ENCODE assay signal across 12 mouse cellular contexts in the genomic region with DNA sequence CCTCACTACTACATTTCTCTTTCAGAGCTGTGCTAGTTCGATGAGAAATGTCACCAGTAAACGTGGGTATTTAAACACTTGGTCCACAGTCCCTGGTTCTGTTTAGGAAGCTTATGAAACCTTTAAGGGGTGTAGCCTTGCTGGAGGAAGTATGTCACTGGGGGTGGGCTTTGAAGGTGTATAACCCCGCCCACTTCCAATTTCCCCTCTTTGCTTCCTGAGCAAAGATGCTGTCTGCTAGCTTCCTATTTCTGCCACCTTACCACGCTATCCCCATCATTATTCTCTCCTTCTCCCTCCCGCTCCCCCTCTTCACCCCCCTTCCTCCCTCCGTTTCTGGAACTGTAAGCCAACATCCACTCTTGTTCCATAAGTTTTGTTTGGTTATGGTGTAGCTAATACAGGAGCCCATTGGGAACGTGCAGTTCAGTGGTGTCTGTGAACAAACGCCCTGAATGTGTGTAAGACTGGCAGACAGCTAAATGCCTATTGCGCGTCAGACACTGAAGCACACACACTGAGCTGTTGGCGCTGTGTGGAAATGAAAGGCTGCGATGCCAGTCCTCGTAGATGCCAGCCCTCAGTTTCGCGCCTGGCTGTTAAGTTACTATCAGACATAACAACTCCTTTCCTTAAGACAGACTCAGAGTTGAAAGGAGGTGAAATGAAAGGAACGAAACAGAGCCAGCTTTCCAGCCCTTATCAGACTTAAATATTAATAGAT. TPM values are rescaled to one million over a fixed set of nuclear protein-coding genes. Genes with fewer than 3 reads are reported as not detected.
DNase-seq lines count a peak whose midpoint lies in the region; ATAC-seq and TF ChIP-seq lines count a peak whose summit lies in the region.
"Had no signal": no experiment of that assay in that cellular context is flagged by ENCODE, and none has a peak within 500 bp of the region (broad histone marks: within the 10 kb centered on the region; RNA-seq: fewer than 3 reads in every experiment).

No protein-coding gene starts in this region.

- no peak overlapping the region for H3K4me3 ChIP-seq in midbrain, embryonic 16.5 days (ENCODE audit: low read depth, low read length)
- no peak overlapping the region for H3K4me3 ChIP-seq in midbrain, embryonic 13.5 days (replicated peaks)
- H3K4me3 ChIP-seq in olfactory bulb, adult 2 months (ENCODE audit: insufficient read depth, low read depth, low read length): peak overlapping the region; percentile 35
- no peak overlapping the region for H3K4me3 ChIP-seq in intestine, embryonic 15.5 days (replicated peaks)
- H3K4me3 ChIP-seq: limb, embryonic 12.5 days; midbrain, embryonic 15.5 days had no signal

- H3K4me1 ChIP-seq in midbrain, embryonic 16.5 days (ENCODE audit: control insufficient read depth, insufficient read depth, low read length): no peaks in the 10 kb centered on the region
- no peaks in the 10 kb centered on the region for H3K4me1 ChIP-seq in midbrain, embryonic 13.5 days (replicated peaks)
- peaks cover 29% of the 10 kb centered on the region for H3K4me1 ChIP-seq in olfactory bulb, adult 2 months (ENCODE audit: control insufficient read depth, insufficient read depth, low read length)
- H3K4me1 ChIP-seq in intestine, embryonic 15.5 days (replicated peaks): peaks cover 9% of the 10 kb centered on the region; the same call in 1 of the 2 replicates
- H3K4me1 ChIP-seq: midbrain, embryonic 15.5 days had no signal

- H3K4me2 ChIP-seq in midbrain, embryonic 16.5 days (ENCODE audit: low read length): no peak overlapping the region
- H3K4me2 ChIP-seq in midbrain, embryonic 13.5 days (replicated peaks): no peak overlapping the region
- no peak overlapping the region for H3K4me2 ChIP-seq in intestine, embryonic 15.5 days (replicated peaks)
- H3K4me2 ChIP-seq: limb, embryonic 12.5 days; midbrain, embryonic 15.5 days had no signal

- H3K27ac ChIP-seq in midbrain, embryonic 16.5 days (ENCODE audit: low read length): no peak overlapping the region
- no peak overlapping the region for H3K27ac ChIP-seq in midbrain, embryonic 13.5 days
- peak overlapping the region; percentile 32; the same call in 1 of the 2 replicates for H3K27ac ChIP-seq in olfactory bulb, adult 2 months (ENCODE audit: insufficient read depth, low read depth, low read length)
- no peak overlapping the region for H3K27ac ChIP-seq in intestine, embryonic 15.5 days
- H3K27ac ChIP-seq: limb, embryonic 12.5 days; midbrain, embryonic 15.5 days had no signal

- H3K9ac ChIP-seq in midbrain, embryonic 16.5 days (ENCODE audit: low read depth, low read length): no peak overlapping the region
- H3K9ac ChIP-seq in midbrain, embryonic 13.5 days (replicated peaks): no peak overlapping the region
- no peak overlapping the region for H3K9ac ChIP-seq in intestine, embryonic 15.5 days
- H3K9ac ChIP-seq: limb, embryonic 12.5 days; midbrain, embryonic 15.5 days had no signal

- H3K27me3 ChIP-seq in midbrain, embryonic 16.5 days (ENCODE audit: control insufficient read depth, insufficient read depth, low read depth, low read length): no peaks in the 10 kb centered on the region
- H3K27me3 ChIP-seq in midbrain, embryonic 13.5 days: no peaks in the 10 kb centered on the region
- no peaks in the 10 kb centered on the region for H3K27me3 ChIP-seq in intestine, embryonic 15.5 days (replicated peaks)
- H3K27me3 ChIP-seq: limb, embryonic 12.5 days; midbrain, embryonic 15.5 days had no signal

- no peak for TF ChIP-seq CTCF in olfactory bulb, adult 2 months (IDR thresholded peaks at IDR 0.05; ENCODE audit: insufficient read depth, low read depth, low read length)

- peak; percentile 49 for ATAC-seq in frontal cortex, adult (ENCODE audit: low TSS enrichment)
- peak; percentile 47; the same call in 1 of the 2 replicates for ATAC-seq in midbrain, embryonic 16.5 days
- no peak for ATAC-seq in midbrain, embryonic 13.5 days
- ATAC-seq in common myeloid progenitor, adult 5-6 weeks (replicated peaks; ENCODE audit: low read depth, poor library complexity, severe bottlenecking): peak; percentile 40
- no peak for ATAC-seq in intestine, embryonic 15.5 days
- ATAC-seq: midbrain, embryonic 15.5 days had no signal

- WGBS in midbrain, embryonic 16.5 days: 84% methylated on average over 16 of the region's 16 CpGs
- 88% methylated on average over 16 of the region's 16 CpGs for WGBS in midbrain, embryonic 13.5 days
- 29% methylated on average over 16 of the region's 16 CpGs for WGBS in olfactory bulb, adult 2 months
- 86% methylated on average over 16 of the region's 16 CpGs for WGBS in intestine, embryonic 15.5 days

- no peak for DNase-seq in frontal cortex, postnatal 10 days (ENCODE audit: low spot score in 2 of 2)
- no peak for DNase-seq in kidney, adult 9 months
- DNase-seq: adrenal gland, postnatal 10 days; right cerebral cortex, postnatal 25 days had no signal

- H3K9me3 ChIP-seq in midbrain, embryonic 16.5 days (replicated peaks; ENCODE audit: control insufficient read depth, low read length, poor library complexity, severe bottlenecking): no peaks in the 10 kb centered on the region
- no peaks in the 10 kb centered on the region for H3K9me3 ChIP-seq in midbrain, embryonic 13.5 days
- no peaks in the 10 kb centered on the region for H3K9me3 ChIP-seq in intestine, embryonic 15.5 days
- H3K9me3 ChIP-seq: limb, embryonic 12.5 days; midbrain, embryonic 15.5 days had no signal

- H3K36me3 ChIP-seq in midbrain, embryonic 16.5 days (ENCODE audit: control insufficient read depth, insufficient read depth, low read length): no peaks in the 10 kb centered on the region
- H3K36me3 ChIP-seq in midbrain, embryonic 13.5 days: no peaks in the 10 kb centered on the region
- H3K36me3 ChIP-seq in intestine, embryonic 15.5 days: no peaks in the 10 kb centered on the region
- H3K36me3 ChIP-seq: limb, embryonic 12.5 days; midbrain, embryonic 15.5 days had no signal

- no peak for TF ChIP-seq POLR2A in olfactory bulb, adult 2 months (IDR thresholded peaks at IDR 0.05; ENCODE audit: insufficient read depth, low read depth, low read length)

RNA-seq across cellular contexts. Expression of a gene that starts 37.8 kb away (rescaled TPM):
- polyA plus RNA-seq in midbrain, embryonic 16.5 days (2015; fragmentation: Nextera tagmentation; extraction: Ambion mirVana): 60.0 and 64.1 TPM in 2 replicates
- polyA plus RNA-seq in midbrain, embryonic 13.5 days (2015; fragmentation: Nextera tagmentation; extraction: Ambion mirVana): 35.4 and 37.4 TPM in 2 replicates
- total RNA-seq in common myeloid progenitor, adult 5-6 weeks (2017): 11.4 and 22.5 TPM in 2 replicates
- not detected in 2 replicates for polyA plus RNA-seq in olfactory bulb, adult 2 months (2012; ENCODE audit: insufficient read depth, insufficient read length, low replicate concordance, missing spikeins)
- 7.1 and 8.2 TPM in 2 replicates for polyA plus RNA-seq in intestine, embryonic 15.5 days (2015; fragmentation: Nextera tagmentation; extraction: Ambion mirVana)

Comparison
In these comparisons a context has a peak if more than half of its experiments do, and no peak if none do; other contexts are left out.
1. ATAC-seq: peak in frontal cortex, adult (single experiment), midbrain, embryonic 16.5 days (single experiment) and common myeloid progenitor, adult 5-6 weeks (single experiment); none in midbrain, embryonic 13.5 days (single experiment) and intestine, embryonic 15.5 days (single experiment).